Comparison of ENCODE assay signal across 29 mouse cellular contexts in the genomic region with DNA sequence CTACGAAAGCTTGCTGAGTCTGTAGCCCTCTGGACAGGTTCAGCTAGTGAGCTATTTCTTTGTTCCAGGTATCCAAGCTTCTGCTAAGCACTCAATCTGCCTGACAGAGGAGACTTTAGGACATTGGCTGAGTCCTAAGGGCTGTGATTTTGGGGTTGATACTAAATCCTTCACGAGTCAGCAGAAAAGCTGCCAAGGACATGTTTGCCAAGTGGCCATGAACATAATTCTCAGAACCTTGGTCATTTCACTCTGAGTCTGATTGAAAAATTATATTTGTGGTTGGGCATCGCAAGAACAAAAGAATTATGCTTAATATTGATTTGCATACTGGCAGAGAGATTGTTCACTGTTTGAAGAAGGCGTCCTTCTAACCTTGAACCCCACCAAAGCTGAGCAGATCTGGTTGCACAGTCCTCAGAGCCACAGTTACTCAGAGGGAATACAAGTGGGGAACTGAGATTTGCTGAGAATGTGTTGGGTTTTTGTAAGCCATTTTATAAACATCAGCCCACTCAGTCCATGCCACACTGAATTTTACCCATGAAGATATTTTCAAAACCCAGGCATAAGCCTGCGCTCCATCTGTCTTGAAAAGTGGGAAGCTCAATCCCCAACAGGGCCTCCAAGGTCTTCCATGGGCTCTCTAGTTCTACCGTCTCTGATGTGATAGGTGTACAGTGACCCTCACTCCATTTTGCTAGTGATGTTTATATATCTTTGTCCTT. TPM values are rescaled to one million over a fixed set of nuclear protein-coding genes. Genes with fewer than 3 reads are reported as not detected.
A peak's percentile ranks its signal among the peaks of the same experiment; 100 is the strongest.
DNase-seq lines count a peak whose midpoint lies in the region; ATAC-seq and TF ChIP-seq lines count a peak whose summit lies in the region.
"Had no signal": no experiment of that assay in that cellular context is flagged by ENCODE, and none has a peak within 500 bp of the region (broad histone marks: within the 10 kb centered on the region; RNA-seq: fewer than 3 reads in every experiment).

No protein-coding gene starts in this region.

- no peaks in the 10 kb centered on the region for H3K36me3 ChIP-seq in ES-E14 (ENCODE audit: control insufficient read depth, insufficient read depth, low read length, poor library complexity, severe bottlenecking)
- H3K36me3 ChIP-seq in forebrain, embryonic 11.5 days (ENCODE audit: control insufficient read depth, insufficient read depth, low read length): no peaks in the 10 kb centered on the region
- H3K36me3 ChIP-seq in intestine, postnatal 0 days (ENCODE audit: control insufficient read depth, insufficient read depth): no peaks in the 10 kb centered on the region
- H3K36me3 ChIP-seq: embryonic facial prominence, embryonic 15.5 days; forebrain, embryonic 10.5 days; G1E; intestine, embryonic 15.5 days; kidney, embryonic 15.5 days; limb, embryonic 13.5 days; liver, embryonic 12.5 days; midbrain, embryonic 13.5 days had no signal

- H3K9ac ChIP-seq in ES-E14 (ENCODE audit: insufficient read depth, low read depth, low read length, poor library complexity, severe bottlenecking): no peak overlapping the region
- no peak overlapping the region for H3K9ac ChIP-seq in forebrain, embryonic 11.5 days (ENCODE audit: low read length)
- no peak overlapping the region for H3K9ac ChIP-seq in intestine, postnatal 0 days (ENCODE audit: low read depth, low read length)
- H3K9ac ChIP-seq: embryonic facial prominence, embryonic 15.5 days; forebrain, postnatal 0 days; intestine, embryonic 15.5 days; kidney, embryonic 15.5 days; limb, embryonic 13.5 days; liver, embryonic 12.5 days; midbrain, embryonic 13.5 days had no signal

- no peaks in the 10 kb centered on the region for H3K4me1 ChIP-seq in ES-E14 (ENCODE audit: control insufficient read depth in 2 of 2, insufficient read depth in 2 of 2, low read length in 2 of 2, poor library complexity in 1 of 2)
- no peaks in the 10 kb centered on the region for H3K4me1 ChIP-seq in forebrain, embryonic 11.5 days (replicated peaks; ENCODE audit: control insufficient read depth, insufficient read depth, low read length)
- no peaks in the 10 kb centered on the region for H3K4me1 ChIP-seq in intestine, postnatal 0 days (replicated peaks; ENCODE audit: control insufficient read depth, insufficient read depth, low read length)
- H3K4me1 ChIP-seq: embryonic facial prominence, embryonic 15.5 days; intestine, embryonic 15.5 days; limb, embryonic 13.5 days; liver, embryonic 12.5 days; midbrain, embryonic 13.5 days had no signal

- H3K27me3 ChIP-seq in forebrain, embryonic 11.5 days (ENCODE audit: control insufficient read depth, insufficient read depth, low read length): no peaks in the 10 kb centered on the region
- H3K27me3 ChIP-seq in intestine, postnatal 0 days (replicated peaks; ENCODE audit: control insufficient read depth, insufficient read depth, low read length): no peaks in the 10 kb centered on the region
- H3K27me3 ChIP-seq: embryonic facial prominence, embryonic 15.5 days; intestine, embryonic 15.5 days; kidney, embryonic 15.5 days; limb, embryonic 13.5 days; liver, embryonic 12.5 days; midbrain, embryonic 13.5 days; Patski had no signal

- ATAC-seq in frontal cortex, adult (ENCODE audit: low TSS enrichment): peak; percentile 79
- ATAC-seq in forebrain, embryonic 11.5 days (replicated peaks; ENCODE audit: low FRiP score): no peak
- no peak for ATAC-seq in intestine, postnatal 0 days
- ATAC-seq: forebrain, postnatal 0 days; hindbrain, embryonic 16.5 days; intestine, embryonic 15.5 days; liver, embryonic 12.5 days; midbrain, embryonic 13.5 days; Patski had no signal

- H3K9me3 ChIP-seq in ES-E14 (ENCODE audit: control insufficient read depth, insufficient read depth, low read depth, low read length): no peaks in the 10 kb centered on the region
- no peaks in the 10 kb centered on the region for H3K9me3 ChIP-seq in forebrain, embryonic 11.5 days (ENCODE audit: control insufficient read depth, low read length)
- no peaks in the 10 kb centered on the region for H3K9me3 ChIP-seq in intestine, postnatal 0 days (ENCODE audit: control insufficient read depth)
- H3K9me3 ChIP-seq: embryonic facial prominence, embryonic 15.5 days; forebrain, embryonic 10.5 days; G1E; intestine, embryonic 15.5 days; kidney, embryonic 15.5 days; limb, embryonic 13.5 days; liver, embryonic 12.5 days; midbrain, embryonic 13.5 days had no signal

- no peak overlapping the region for H3K27ac ChIP-seq in ES-E14 (ENCODE audit: insufficient read depth, low read depth, low read length, poor library complexity, severe bottlenecking)
- no peak overlapping the region for H3K27ac ChIP-seq in forebrain, embryonic 11.5 days (ENCODE audit: low read depth, low read length)
- no peak overlapping the region for H3K27ac ChIP-seq in intestine, postnatal 0 days (ENCODE audit: low read depth, low read length)
- H3K27ac ChIP-seq: embryonic facial prominence, embryonic 15.5 days; forebrain, embryonic 10.5 days; intestine, embryonic 15.5 days; kidney, embryonic 15.5 days; limb, embryonic 13.5 days; liver, embryonic 12.5 days; midbrain, embryonic 13.5 days had no signal

- 89% methylated on average over 6 of the region's 6 CpGs for WGBS in forebrain, embryonic 11.5 days
- 87% methylated on average over 6 of the region's 6 CpGs for WGBS in intestine, postnatal 0 days

- no peak overlapping the region for H3K4me2 ChIP-seq in forebrain, embryonic 11.5 days (ENCODE audit: low read depth, low read length, severe bottlenecking)
- no peak overlapping the region for H3K4me2 ChIP-seq in intestine, postnatal 0 days (replicated peaks; ENCODE audit: low read depth)
- H3K4me2 ChIP-seq: embryonic facial prominence, embryonic 15.5 days; intestine, embryonic 15.5 days; kidney, embryonic 15.5 days; limb, embryonic 13.5 days; liver, embryonic 12.5 days; midbrain, embryonic 13.5 days had no signal

- no peak for DNase-seq in frontal cortex, postnatal 10 days (ENCODE audit: low spot score in 2 of 2)
- peak; percentile 23 to 44 for DNase-seq in left cerebral cortex, adult 18-20 months (ENCODE audit: low spot score in 2 of 2)
- DNase-seq in left cerebral cortex, adult 11 months (ENCODE audit: low spot score): no peak
- DNase-seq in ES-E14 (ENCODE audit: low read depth, low spot score): no peak
- peak; percentile 44 to 55 for DNase-seq in adrenal gland, postnatal 36 days
- no peak for DNase-seq in forebrain, embryonic 11.5 days (ENCODE audit: low spot score)
- DNase-seq: cerebellum, adult 8-10 months; cerebellum, postnatal 36 days; forebrain, postnatal 0 days; kidney, postnatal 36 days; lung, adult 18-20 months; lung, postnatal 14 days; retina, postnatal 1 day; right cerebral cortex, postnatal 4 days; thymus, postnatal 4 days had no signal

- no peak overlapping the region for H3K4me3 ChIP-seq in ES-E14 (ENCODE audit: insufficient read depth in 1 of 2, low read depth in 1 of 2, low read length in 2 of 2, poor library complexity in 1 of 2, severe bottlenecking in 1 of 2)
- no peak overlapping the region for H3K4me3 ChIP-seq in forebrain, embryonic 11.5 days (ENCODE audit: low read depth, low read length)
- H3K4me3 ChIP-seq in intestine, postnatal 0 days (ENCODE audit: low read depth, low read length): no peak overlapping the region
- H3K4me3 ChIP-seq: embryonic facial prominence, embryonic 15.5 days; forebrain, embryonic 10.5 days; intestine, embryonic 15.5 days; kidney, embryonic 15.5 days; limb, embryonic 13.5 days; liver, embryonic 12.5 days; midbrain, embryonic 13.5 days had no signal

- in situ Hi-C loops in ES-E14 (cut with MboI; ENCODE audit: low sequenced_read_pairs in 2 of 2, unreplicated experiment in 2 of 2): no loop called here

- no peak for TF ChIP-seq CTCF in intestine, postnatal 0 days (IDR thresholded peaks at IDR 0.05; ENCODE audit: low read depth)

TF ChIP-seq in ES-E14, 5 proteins besides CTCF, POLR2A, EP300 and RAD21:
- TF ChIP-seq MAFK (IDR thresholded peaks at IDR 0.05; ENCODE audit: insufficient read depth, low read depth, low read length) (0 out of 2 replicates have a peak, but pooled peaks have one; percentile 4), ZNF384 (IDR thresholded peaks at IDR 0.05; ENCODE audit: low read depth, low read length) (no peak)

RNA-seq across cellular contexts. Expression of gene Me3, which starts 39.1 kb away (rescaled TPM):
- total RNA-seq in left cerebral cortex, adult 18-20 months (2021): 100 to 1,000 TPM; 100 to 105 TPM
- 0.13 and 0.21 TPM in 2 replicates for total RNA-seq in ES-E14 (2012; rRNA removed)
- total RNA-seq in adrenal gland, postnatal 36 days (2021): 10 to 100 TPM; 11.2 to 25.8 TPM
- 0.90 and 1.1 TPM in 2 replicates for polyA plus RNA-seq in forebrain, embryonic 11.5 days (2014; fragmentation: Nextera tagmentation; extraction: Ambion mirVana)
- 3.5 and 4.1 TPM in 2 replicates for polyA plus RNA-seq in intestine, postnatal 0 days (2015; fragmentation: Nextera tagmentation; extraction: Ambion mirVana)
- total RNA-seq: hematopoietic stem cell, adult 5-6 weeks; megakaryocyte, adult 5-6 weeks had no signal
- polyA plus RNA-seq: G1E had no signal

Comparison
In these comparisons a context has a peak if more than half of its experiments do, and no peak if none do; other contexts are left out.
1. DNase-seq: peak in left cerebral cortex, adult 18-20 months (2 of 2) and adrenal gland, postnatal 36 days (2 of 2); none in frontal cortex, postnatal 10 days (0 of 2), left cerebral cortex, adult 11 months (single experiment), ES-E14 (single experiment) and forebrain, embryonic 11.5 days (single experiment).
2. RNA of gene Me3, which starts 39.1 kb away (total RNA-seq): 100 to 105 TPM in left cerebral cortex, adult 18-20 months and 11.2 to 25.8 TPM in adrenal gland, postnatal 36 days; 0.13 to 0.21 TPM in ES-E14; every median in the first group is over 10 times any median in the second.